Mouse (Mus musculus) hindbrain, embryonic 14.5 days (tissue): ENCODE measurements around the gene Smtnl2. TPM values are rescaled to one million over a fixed set of nuclear protein-coding genes. Genes with fewer than 3 reads are reported as not detected.
A peak's percentile ranks its signal among the peaks of the same experiment; 100 is the strongest.

ENCODE experiments used
- ATAC-seq: fragments of 200-750 bp; cut with Nextera tagmentation; 2 replicates; pipeline ENCODE4 v1.8.0; 2017; ENCODE audit warnings: moderate number of reproducible peaks, mild to moderate bottlenecking, moderate TSS enrichment, moderate library complexity; ENCODE audit not compliant: low FRiP score
- DNase-seq: peaks from one replicate; pipeline ENCODE4 v3.0.0-alpha.2; 2015; ENCODE audit warnings: low spot score
- H3K27ac ChIP-seq: fragments of 300-500 bp; sonication (generic); 2 replicates; pipeline ENCODE4 v1.5.1; 2014; ENCODE audit warnings: mild to moderate bottlenecking, moderate library complexity
- H3K27me3 ChIP-seq: fragments of 300-500 bp; sonication (generic); 2 replicates; pipeline ENCODE4 v1.6.1; 2014; ENCODE audit warnings: mild to moderate bottlenecking, low read length, mixed read lengths; ENCODE audit not compliant: control insufficient read depth, insufficient read depth
- H3K36me3 ChIP-seq: fragments of 300-500 bp; sonication (generic); replicated peaks from 2 replicates; pipeline ENCODE4 v1.6.1; 2014; ENCODE audit not compliant: control insufficient read depth, insufficient read depth
- H3K4me1 ChIP-seq: fragments of 300-500 bp; sonication (generic); replicated peaks from 2 replicates; pipeline ENCODE4 v1.6.1; 2014; ENCODE audit warnings: antibody characterized with exemption, low read length, mixed read lengths; ENCODE audit not compliant: control insufficient read depth, insufficient read depth
- H3K4me2 ChIP-seq: fragments of 300-500 bp; sonication (generic); replicated peaks from 2 replicates; pipeline ENCODE4 v1.6.1; 2014; ENCODE audit warnings: mild to moderate bottlenecking, moderate library complexity
- H3K4me3 ChIP-seq: fragments of 300-500 bp; sonication (generic); replicated peaks from 2 replicates; pipeline ENCODE4 v1.5.1; 2014; ENCODE audit warnings: mild to moderate bottlenecking, low read length
- H3K9ac ChIP-seq: fragments of 300-500 bp; sonication (generic); 2 replicates; pipeline ENCODE4 v1.6.1; 2014
- H3K9me3 ChIP-seq: fragments of 300-500 bp; sonication (generic); 2 replicates; pipeline ENCODE4 v1.6.1; 2016; ENCODE audit warnings: low read length; ENCODE audit not compliant: control insufficient read depth
- WGBS: fragments of 180-500 bp; shearing (Covaris S2); extraction: QIAGEN DNeasy Blood & Tissue Kit; methylation state at CpG from one replicate; pipeline ENCODE4 v1.1.7; 2014; 5-methylcytosine and 5-hydroxymethylcytosine counted together
- polyA plus RNA-seq: library from polyadenylated mRNA; unstranded; fragments of >200 nt; fragmentation: Nextera tagmentation; extraction: Ambion mirVana; gene quantifications from 2 replicates; pipeline ENCODE4 v1.2.1, GENCODE M21; 2014

Smtnl2 gene
- polyA plus RNA-seq, 1 experiment from 2014 or later, result 4.8 TPM

GRCm38 (mm10) chr11:72376562-72376961 is 35.0 kb downstream of the Smtnl2 start:
- Histone ChIP-seq H3K27ac (no peak overlapping the region), H3K27me3 (no peaks in the 10 kb centered on the region), H3K4me3 (no peak overlapping the region), H3K4me1 (no peaks in the 10 kb centered on the region), H3K36me3 (no peaks in the 10 kb centered on the region), H3K9me3 (no peaks in the 10 kb centered on the region), H3K4me2 (no peak overlapping the region), H3K9ac (no peak overlapping the region)
- DNase-seq (no peak), ATAC-seq (no peak)
- WGBS, result 77% methylated on average over 2 of the region's 2 CpGs

- Histone ChIP-seq H3K9ac (no peak overlapping the region), H3K27ac (no peak overlapping the region), H3K36me3 (no peaks in the 10 kb centered on the region), H3K4me2 (no peak overlapping the region), H3K4me3 (no peak overlapping the region), H3K4me1 (no peaks in the 10 kb centered on the region), H3K9me3 (no peaks in the 10 kb centered on the region), H3K27me3 (no peaks in the 10 kb centered on the region)
- no peak for DNase-seq
- WGBS, result 35% methylated on average over 12 of the region's 12 CpGs
- no peak for ATAC-seq
Observed at GRCm38 (mm10) chr11:72369904-72370672, 41.4 kb downstream of the Smtnl2 start.

DNA sequence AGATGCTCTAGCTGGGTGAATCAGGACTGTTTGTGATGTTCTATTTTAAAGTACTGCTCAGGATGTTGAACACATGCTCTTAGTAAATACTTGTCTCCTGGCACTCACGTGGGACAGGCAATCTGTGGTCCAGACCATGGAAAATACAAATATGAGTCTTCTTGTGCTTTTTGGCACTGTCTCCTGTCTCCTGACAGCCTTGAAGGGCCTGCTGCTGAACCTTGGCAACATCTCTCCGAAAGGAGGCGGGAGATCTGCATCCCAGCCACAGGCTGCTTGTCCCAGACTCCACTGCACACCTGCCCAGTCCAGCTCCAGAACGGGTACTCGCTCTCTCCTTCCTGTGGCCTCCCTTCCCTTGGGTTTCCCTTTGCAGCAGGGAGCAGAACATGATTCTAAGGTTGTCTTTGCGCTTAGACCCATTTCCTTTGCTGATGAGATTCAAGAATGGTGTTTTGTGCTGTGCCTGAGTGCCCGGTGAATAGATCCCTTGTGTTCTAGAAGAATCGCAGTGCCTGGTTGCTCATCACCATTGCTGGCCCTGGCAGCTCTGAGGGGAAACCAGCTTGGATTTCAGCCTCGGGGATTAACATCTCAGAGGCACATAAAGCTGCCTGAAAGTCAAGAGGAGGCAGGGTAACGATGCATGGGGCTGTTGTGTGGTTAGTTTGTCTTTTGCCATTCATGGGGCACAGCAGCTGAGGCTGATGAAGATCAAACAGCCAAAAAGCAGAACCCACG is 43.4 kb downstream of the Smtnl2 start:
- 56% methylated on average over 11 of the region's 11 CpGs for WGBS
- H3K4me2 ChIP-seq, result no peak overlapping the region
- ATAC-seq (no peak), DNase-seq (no peak)
- H3K36me3 ChIP-seq, result no peaks in the 10 kb centered on the region
- H3K27me3 ChIP-seq, result no peaks in the 10 kb centered on the region; the same call in 1 of the 2 replicates
- H3K9ac ChIP-seq, result no peak overlapping the region
- no peaks in the 10 kb centered on the region for H3K4me1 ChIP-seq
- no peak overlapping the region for H3K27ac ChIP-seq
- H3K4me3 ChIP-seq, result no peak overlapping the region
- H3K9me3 ChIP-seq, result no peaks in the 10 kb centered on the region

DNA sequence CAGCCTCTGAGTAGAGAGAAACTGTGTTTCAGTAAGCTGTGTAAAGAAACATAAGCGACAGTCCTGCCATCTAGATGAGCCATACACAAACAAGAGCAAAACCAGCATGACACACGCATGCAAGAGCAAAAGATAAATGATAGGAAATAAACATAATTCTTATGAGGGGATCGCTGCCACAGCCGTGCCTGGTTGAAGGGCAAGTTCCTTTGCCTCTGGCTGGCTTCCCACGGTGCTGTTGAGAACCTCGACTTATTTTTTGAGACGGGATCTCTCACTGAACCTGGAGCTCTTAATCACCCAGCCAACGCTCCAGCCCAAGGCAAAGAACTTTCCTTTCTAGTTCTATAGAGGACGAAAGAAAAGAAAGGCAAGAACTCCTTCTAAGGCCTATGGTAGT is 45.4 kb downstream of the Smtnl2 start:
- no peak overlapping the region for H3K27ac ChIP-seq
- no peaks in the 10 kb centered on the region; the same call in 1 of the 2 replicates for H3K27me3 ChIP-seq
- 0 out of 2 replicates have a peak, but pooled peaks cover 4% of the 10 kb centered on the region for H3K4me1 ChIP-seq
- ATAC-seq (no peak), DNase-seq (no peak)
- WGBS, result 78% methylated on average over 9 of the region's 9 CpGs
- H3K4me3 ChIP-seq, result no peak overlapping the region
- no peak overlapping the region for H3K4me2 ChIP-seq
- no peak overlapping the region for H3K9ac ChIP-seq
- no peaks in the 10 kb centered on the region for H3K9me3 ChIP-seq
- H3K36me3 ChIP-seq, result no peaks in the 10 kb centered on the region

- H3K36me3 ChIP-seq, result no peaks in the 10 kb centered on the region
- ATAC-seq, result no peak
- no peaks in the 10 kb centered on the region; the same call in 1 of the 2 replicates for H3K27me3 ChIP-seq
- no peak for DNase-seq
- H3K4me2 ChIP-seq, result no peak overlapping the region
- no peak overlapping the region for H3K4me3 ChIP-seq
- 0 out of 2 replicates have a peak, but pooled peaks cover 4% of the 10 kb centered on the region for H3K4me1 ChIP-seq
- H3K9ac ChIP-seq, result no peak overlapping the region
- 95% methylated on average over 5 of the region's 5 CpGs for WGBS
- H3K9me3 ChIP-seq, result no peaks in the 10 kb centered on the region
- no peak overlapping the region for H3K27ac ChIP-seq
Observed at GRCm38 (mm10) chr11:72364526-72364925, 47.0 kb downstream of the Smtnl2 start.

DNA sequence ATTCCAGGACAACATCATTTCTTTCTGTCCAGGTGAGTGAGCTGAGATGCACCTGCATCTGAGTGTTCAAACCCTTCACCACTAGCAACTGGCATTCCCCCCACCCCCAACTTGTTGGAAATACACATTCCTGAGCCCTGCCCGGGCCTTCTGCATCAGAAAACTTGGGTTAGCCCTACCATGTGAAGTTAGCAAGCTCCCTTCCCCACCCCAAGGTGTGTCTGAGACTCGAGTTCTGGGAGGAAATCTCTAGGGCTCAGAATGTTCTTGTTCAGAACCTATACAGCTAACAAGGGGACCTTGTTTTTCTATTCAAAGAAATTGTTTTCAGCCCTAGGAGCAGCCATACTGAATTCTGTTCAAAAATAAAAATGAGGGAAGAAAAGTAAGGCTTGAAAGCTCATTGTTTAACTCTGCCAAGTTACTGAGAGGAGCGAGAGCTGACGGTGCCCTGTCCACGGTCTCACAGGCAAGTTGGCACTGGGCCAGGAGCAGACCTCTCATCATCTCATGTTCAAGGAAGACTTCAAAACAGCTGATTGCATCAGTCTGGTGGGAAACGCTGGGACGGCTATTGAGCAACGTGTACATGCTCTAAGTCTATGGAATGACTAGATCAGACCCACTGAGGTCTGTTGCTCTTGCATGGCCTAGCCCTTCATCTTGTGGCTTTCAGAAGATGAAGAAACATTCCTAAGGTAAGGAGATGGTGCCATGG is 47.8 kb downstream of the Smtnl2 start:
- Histone ChIP-seq H3K4me2 (no peak overlapping the region), H3K27ac (no peak overlapping the region), H3K36me3 (no peaks in the 10 kb centered on the region), H3K4me1 (0 out of 2 replicates have a peak, but pooled peaks cover 4% of the 10 kb centered on the region), H3K9ac (no peak overlapping the region), H3K4me3 (no peak overlapping the region), H3K27me3 (no peaks in the 10 kb centered on the region; the same call in 1 of the 2 replicates), H3K9me3 (no peaks in the 10 kb centered on the region)
- 80% methylated on average over 8 of the region's 8 CpGs for WGBS
- no peak for ATAC-seq
- DNase-seq, result no peak

DNA sequence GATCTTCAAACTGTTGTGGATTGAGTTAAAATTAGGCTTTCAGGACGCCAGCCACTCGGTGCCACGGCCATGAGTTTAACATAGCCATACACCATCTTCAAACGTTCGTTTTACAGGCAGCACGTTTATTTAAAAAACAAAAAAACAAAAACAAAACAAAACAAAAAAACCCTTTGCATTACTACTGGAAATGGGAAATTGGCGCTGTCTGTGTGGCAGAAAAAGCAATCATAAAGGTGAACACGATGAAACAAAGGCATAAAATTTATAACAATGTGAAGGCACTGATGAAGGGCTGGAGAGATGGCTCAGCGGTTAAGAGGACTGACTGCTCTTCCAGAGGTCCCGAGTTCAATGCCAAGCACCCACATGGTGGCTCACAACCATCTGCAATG is 49.2 kb downstream of the Smtnl2 start, which contains the start of gene Tekt1:
Tekt1 (minus strand) TSS at position 96 of the 395 bp plus-strand sequence.
- DNase-seq, result no peak
- Histone ChIP-seq H3K9ac (peak within 1 kb of the TSS; percentile 49), H3K27me3 (no peaks in the 10 kb centered on the region; the same call in 1 of the 2 replicates), H3K4me1 (0 out of 2 replicates have a peak, but pooled peaks cover 4% of the 10 kb centered on the region), H3K36me3 (no peaks in the 10 kb centered on the region), H3K9me3 (no peaks in the 10 kb centered on the region), H3K4me2 (peak within 1 kb of the TSS; percentile 73), H3K27ac (peak within 1 kb of the TSS; percentile 22), H3K4me3 (peak within 1 kb of the TSS; percentile 40)
- no peak for ATAC-seq
- WGBS, result 33% methylated on average over 10 of the region's 10 CpGs

- H3K4me1 ChIP-seq, result 0 out of 2 replicates have a peak, but pooled peaks cover 4% of the 10 kb centered on the region
- peak overlapping the region; percentile 73 for H3K4me2 ChIP-seq
- ATAC-seq, result peak; percentile 90
- no peaks in the 10 kb centered on the region for H3K9me3 ChIP-seq
- peak overlapping the region; percentile 22 for H3K27ac ChIP-seq
- no peaks in the 10 kb centered on the region for H3K36me3 ChIP-seq
- 9% methylated on average over 42 of the region's 42 CpGs for WGBS
- peak; percentile 91 for DNase-seq
- H3K27me3 ChIP-seq, result no peaks in the 10 kb centered on the region; the same call in 1 of the 2 replicates
- H3K9ac ChIP-seq, result peak overlapping the region; percentile 49
- H3K4me3 ChIP-seq, result peak overlapping the region; percentile 40
Observed at GRCm38 (mm10) chr11:72361385-72362346, 49.8 kb downstream of the Smtnl2 start.
